Mouse (Mus musculus) Muller cell, postnatal 12 days (primary cell): ENCODE results near the gene Llgl2.
A peak's percentile ranks its signal among the peaks of the same experiment; 100 is the strongest.

Source experiments
- DNase-seq: peaks from one replicate; pipeline ENCODE4 v3.0.0-alpha.2; 2015; ENCODE audit errors: inconsistent ontology term

Llgl2 gene

DNA sequence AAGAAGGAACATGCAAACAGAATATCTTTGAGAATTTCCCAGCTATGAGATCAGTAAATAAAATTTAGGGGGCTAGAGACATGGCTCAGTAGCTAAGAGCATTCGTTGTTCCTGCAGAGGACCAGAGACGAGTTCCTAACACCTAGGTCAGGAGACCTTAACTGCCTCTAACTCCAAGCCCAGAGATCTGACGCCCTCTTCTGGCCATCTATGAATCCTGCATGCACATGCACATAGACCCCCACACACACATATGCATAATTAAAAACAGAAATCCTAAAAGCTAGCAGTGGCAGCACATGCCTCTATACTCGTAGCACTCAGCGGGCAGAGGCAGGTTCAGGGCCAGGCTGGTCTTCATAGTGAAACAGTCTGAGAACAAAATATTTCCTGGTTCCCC lies 52.6 kb downstream of the Llgl2 start:
- no peak for DNase-seq

GRCm38 (mm10) chr11:115877174-115877755 lies 53.4 kb downstream of the Llgl2 start:
- DNase-seq = no peak

DNA sequence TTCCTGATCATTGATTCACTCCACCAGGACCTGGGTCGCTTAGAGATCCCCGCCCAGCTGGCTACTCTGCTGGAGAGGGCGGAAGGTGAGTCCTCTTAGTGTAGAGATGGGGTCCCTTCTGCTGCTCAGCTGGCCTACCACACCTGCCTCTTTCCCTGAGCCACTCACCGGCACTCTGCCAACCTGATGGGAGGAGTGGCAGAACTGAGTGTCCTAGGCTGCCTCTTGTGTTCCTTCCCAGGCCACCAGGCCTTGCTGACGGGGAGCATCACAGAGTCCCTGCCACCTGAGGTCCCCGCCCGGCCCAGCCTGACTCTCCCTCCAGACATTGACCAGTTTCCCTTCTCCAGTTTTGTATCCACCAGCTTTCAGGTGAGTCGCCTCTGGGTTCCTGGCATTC lies 54.2 kb downstream of the Llgl2 start:
- no peak for DNase-seq

DNA sequence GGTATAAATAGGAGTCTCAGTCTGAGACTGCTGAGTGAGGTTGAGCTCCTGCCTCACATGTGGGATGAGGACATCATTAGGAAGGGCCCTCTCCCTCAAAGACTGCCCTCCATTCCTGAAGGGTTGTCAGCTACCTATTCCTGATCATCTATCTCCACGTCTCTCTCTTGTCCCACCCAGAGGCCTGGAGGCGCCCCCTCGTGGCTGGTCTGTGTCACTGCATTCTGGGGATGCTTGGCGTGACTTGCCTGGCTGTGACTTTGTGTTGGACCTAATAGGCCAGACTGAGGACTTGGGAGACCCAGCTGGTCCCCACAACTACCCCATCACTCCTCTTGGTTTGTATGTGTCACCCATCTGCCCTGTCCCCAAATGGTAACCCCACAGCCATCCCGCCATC lies 57.2 kb downstream of the Llgl2 start:
- DNase-seq = peak; percentile 25

GRCm38 (mm10) chr11:115883251-115883650 lies 59.4 kb downstream of the Llgl2 start:
- DNase-seq = no peak

GRCm38 (mm10) chr11:115884361-115884760 lies 60.5 kb downstream of the Llgl2 start:
- DNase-seq = no peak

DNA sequence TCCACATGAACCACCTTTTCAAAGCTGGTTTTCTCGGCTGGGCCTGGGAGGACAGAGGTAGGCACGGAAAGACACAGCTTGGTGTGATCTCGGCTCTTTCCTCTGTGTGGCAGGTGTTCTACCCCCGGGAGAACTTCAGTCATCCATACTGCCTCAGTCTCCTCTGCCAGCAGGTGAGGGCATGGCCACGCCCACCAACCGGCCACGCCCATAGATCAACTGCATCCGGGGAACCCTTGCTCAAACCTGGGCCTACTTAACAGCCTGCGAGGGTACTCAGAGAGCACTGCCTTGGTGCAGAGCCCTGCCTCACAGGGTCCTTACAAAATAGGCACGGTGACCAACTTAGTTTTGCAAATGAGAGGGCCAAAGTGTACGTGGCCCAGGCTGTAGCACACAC lies 61.4 kb downstream of the Llgl2 start:
- no peak for DNase-seq

- no peak for DNase-seq
Measured at GRCm38 (mm10) chr11:115886446-115886845, 62.6 kb downstream of the Llgl2 start.

DNA sequence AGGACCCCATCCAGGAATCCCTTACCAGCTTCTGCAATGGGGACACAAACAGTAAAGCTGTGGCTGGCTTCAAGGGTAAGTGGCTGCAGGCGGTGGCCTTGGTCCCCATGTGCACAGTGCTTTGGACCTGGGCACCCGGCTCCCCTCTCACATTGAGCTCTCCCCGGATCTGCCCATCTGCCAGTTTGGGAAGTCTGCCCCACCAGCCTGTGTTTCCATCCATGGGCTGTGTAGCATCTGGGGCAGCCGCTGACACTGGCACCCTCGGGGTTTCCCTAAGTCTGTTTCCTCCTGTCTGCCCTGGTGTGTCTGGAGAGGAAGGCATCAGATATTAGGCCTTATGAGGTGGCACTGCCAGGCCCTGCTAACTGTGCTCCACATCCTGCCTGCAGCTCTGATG lies 64.2 kb downstream of the Llgl2 start:
- DNase-seq = no peak

DNA sequence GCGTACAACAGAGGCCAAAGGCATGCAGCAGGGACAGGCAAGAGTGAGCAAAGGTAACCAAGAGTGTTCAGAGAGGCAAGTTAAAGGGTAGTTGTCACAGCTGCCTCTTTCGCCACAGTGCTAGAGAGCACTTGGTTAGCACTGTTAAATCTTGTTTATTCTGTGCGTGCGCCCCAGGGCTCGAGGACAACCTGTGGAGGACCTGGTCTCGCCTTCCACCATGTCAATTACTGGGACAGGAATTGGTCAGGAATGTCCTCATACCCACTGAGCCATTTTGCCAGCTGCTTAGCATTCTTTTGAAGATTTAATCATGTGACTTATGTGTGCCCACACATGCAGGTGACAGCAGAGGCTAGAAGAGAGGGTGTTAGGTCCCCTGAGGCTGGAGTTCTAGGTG lies 65.3 kb downstream of the Llgl2 start:
- DNase-seq = no peak

DNA sequence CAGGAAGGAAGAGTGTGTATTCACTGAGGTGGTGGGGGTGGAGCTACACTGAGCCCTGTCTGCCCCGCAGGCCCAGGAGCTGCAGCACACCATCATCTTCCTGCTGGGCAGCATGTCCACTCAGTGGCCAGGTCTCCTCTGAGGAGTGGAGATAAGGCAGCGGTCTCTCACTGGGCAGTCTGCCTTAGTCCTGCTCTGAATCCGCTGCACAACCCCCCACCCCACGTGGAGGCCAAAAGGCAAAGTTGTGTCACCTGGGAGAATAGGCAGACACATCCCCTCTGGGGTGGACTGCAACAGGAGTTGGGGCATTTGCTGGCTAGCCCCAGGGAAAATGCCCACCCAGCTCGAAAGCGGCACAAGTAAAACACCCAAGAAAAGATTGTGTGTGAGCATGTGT lies 68.4 kb downstream of the Llgl2 start:
- DNase-seq = no peak

DNA sequence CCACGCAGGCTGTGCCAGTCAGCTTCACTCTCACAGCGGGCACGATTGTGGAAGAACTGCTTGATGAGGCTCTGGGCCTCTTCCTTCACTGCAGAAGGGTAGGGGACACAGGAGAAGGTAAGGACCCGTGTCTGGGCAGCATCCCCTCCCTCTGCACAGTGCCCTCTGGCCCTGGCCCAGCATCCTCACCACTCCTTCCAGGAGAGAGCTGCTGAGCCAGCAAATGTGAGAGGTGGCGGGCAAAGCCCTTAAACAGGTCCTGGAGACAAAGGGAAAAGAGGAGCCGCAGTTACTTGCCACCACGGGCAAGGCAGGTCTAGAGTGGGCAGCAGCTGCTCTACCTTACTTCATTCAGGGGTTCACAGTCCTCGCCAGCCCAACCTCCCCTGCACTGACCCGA lies 69.2 kb downstream of the Llgl2 start:
- no peak for DNase-seq

GRCm38 (mm10) chr11:115894755-115895520 lies 71.1 kb downstream of the Llgl2 start:
- DNase-seq = no peak

- DNase-seq = no peak
Measured at GRCm38 (mm10) chr11:115898446-115898845, 74.6 kb downstream of the Llgl2 start.

- DNase-seq = peak; percentile 9
Measured at GRCm38 (mm10) chr11:115898886-115899285, 75.0 kb downstream of the Llgl2 start.

DNA sequence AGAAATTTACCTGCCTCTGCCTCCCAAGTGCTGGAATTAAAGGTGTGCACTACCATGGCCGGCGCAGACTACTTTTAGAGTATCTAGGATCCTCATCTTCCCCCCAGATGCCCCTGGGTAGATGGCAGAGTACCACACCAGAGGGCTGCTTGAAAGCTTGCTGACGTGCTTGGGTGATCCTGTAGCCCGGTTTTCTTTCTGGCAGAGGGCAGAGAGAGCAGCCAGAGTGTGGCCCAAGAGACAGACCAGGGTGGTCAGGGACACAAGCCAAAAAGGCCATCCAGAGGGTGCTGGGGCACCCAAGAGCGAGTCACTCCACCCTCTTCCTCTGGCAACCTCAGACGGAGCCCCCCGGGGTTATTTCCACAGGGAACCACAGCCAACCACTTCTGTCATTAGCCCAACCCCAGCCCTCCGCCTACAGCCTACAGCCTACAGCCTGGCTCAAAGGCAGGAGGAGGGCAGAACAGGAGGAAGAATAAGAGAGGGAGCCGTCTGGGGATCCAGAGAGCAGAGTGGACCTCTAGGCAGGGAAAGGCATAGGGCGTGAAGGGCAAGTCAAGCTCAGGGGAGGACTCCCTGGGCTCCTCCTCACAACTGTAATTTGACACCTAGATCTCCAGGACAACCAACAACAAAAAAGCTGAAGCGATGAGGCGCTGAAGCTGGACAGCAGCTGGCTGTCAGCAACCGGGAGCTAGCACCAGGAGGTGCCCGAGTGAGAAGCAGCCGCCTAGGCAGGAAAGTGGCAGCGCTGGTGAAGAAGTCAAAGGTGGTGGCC lies 75.8 kb downstream of the Llgl2 start, which contains the start of gene Smim5:
Smim5 (plus strand) TSS at position 481 of the 781 bp plus-strand sequence.
- DNase-seq = peak; percentile 65

GRCm38 (mm10) chr11:115900561-115901337 lies 76.9 kb downstream of the Llgl2 start:
- DNase-seq = no peak

GRCm38 (mm10) chr11:115901338-115902161 lies 77.7 kb downstream of the Llgl2 start:
- DNase-seq = no peak

GRCm38 (mm10) chr11:115902177-115902576 lies 78.3 kb downstream of the Llgl2 start:
- no peak for DNase-seq

GRCm38 (mm10) chr11:115902831-115903230 lies 79.0 kb downstream of the Llgl2 start:
- no peak for DNase-seq
